Mouse (Mus musculus): ENCODE results near the gene Entpd1. TPM values are rescaled to one million over a fixed set of nuclear protein-coding genes. Genes with fewer than 3 reads are reported as not detected.

Entpd1 gene
- total RNA-seq, 1 experiment from 2014 or later = 54.4 TPM

DNA sequence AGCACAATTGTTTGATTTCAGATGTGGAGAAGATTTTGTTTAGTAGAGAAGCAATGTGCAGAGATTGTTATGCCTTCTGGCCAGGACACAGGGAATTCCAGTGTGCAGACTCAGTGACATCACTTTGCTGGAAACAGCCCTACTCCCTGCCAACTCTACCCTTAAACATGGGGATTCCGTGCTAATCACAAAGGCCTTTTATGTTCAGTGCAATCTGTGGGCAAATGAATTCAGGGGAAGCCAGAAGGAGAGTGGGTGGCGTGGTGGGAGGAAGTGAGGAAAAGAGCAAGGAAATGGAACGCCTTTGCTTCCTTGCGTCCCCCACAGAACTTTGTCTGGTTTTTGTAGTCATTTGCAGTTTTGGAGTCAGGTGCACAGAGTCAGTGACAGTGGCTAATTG lies 90.2 kb downstream of the Entpd1 start:
- ATAC-seq (replicated peaks; ENCODE audit: insufficient number of reproducible peaks, low FRiP score, low TSS enrichment, poor library complexity, severe bottlenecking) = no peak

- ATAC-seq (replicated peaks; ENCODE audit: insufficient number of reproducible peaks, low FRiP score, low TSS enrichment, poor library complexity, severe bottlenecking) = no peak
Measured at GRCm38 (mm10) chr19:40712889-40713628, 100.9 kb downstream of the Entpd1 start.

DNA sequence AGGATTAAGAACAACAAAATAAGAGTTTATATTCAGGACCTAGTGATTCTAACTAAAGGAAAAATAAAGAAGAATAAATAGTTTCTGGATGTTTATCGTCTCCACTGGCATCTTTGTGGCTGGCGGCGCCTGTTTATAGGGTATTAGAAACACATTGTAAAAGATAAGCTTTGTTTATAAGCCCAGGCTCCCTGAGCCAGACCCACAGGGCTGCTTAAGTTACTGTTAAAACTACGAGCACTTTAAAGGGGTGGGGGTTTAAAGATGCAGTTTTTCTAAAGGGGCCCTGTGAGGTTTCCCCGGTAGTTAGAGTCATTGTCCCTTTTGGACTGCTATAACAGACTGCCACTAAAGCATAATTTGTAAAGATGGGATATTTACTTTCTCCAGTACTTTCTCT lies 102.5 kb downstream of the Entpd1 start:
- ATAC-seq (replicated peaks; ENCODE audit: insufficient number of reproducible peaks, low FRiP score, low TSS enrichment, poor library complexity, severe bottlenecking) = no peak

- ATAC-seq (replicated peaks; ENCODE audit: insufficient number of reproducible peaks, low FRiP score, low TSS enrichment, poor library complexity, severe bottlenecking) = no peak
Measured at GRCm38 (mm10) chr19:40716981-40717380, 104.8 kb downstream of the Entpd1 start.

GRCm38 (mm10) chr19:40719439-40720105 lies 107.4 kb downstream of the Entpd1 start:
- ATAC-seq (replicated peaks; ENCODE audit: insufficient number of reproducible peaks, low FRiP score, low TSS enrichment, poor library complexity, severe bottlenecking) = no peak

DNA sequence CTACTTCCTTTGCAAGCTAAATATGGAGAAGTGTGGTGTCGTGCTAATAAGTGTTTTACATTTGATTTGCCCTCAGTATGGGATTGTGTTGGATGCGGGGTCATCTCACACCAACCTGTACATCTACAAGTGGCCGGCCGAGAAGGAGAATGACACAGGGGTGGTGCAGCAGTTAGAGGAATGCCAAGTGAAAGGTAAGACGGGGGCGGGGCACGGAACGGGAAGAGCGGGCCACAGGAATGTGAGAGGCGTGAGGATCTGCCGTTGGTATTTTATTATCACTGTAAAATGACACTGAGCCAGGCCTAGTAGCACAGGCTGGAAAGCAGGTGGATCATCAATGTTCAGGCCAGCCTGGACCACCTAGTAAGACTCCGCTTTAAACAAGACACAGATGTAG lies 108.2 kb downstream of the Entpd1 start:
- ATAC-seq (replicated peaks; ENCODE audit: insufficient number of reproducible peaks, low FRiP score, low TSS enrichment, poor library complexity, severe bottlenecking) = no peak

- ATAC-seq (replicated peaks; ENCODE audit: insufficient number of reproducible peaks, low FRiP score, low TSS enrichment, poor library complexity, severe bottlenecking) = peak; percentile 61
Measured at GRCm38 (mm10) chr19:40722137-40723038, 110.2 kb downstream of the Entpd1 start.

- ATAC-seq (replicated peaks; ENCODE audit: insufficient number of reproducible peaks, low FRiP score, low TSS enrichment, poor library complexity, severe bottlenecking) = no peak
Measured at GRCm38 (mm10) chr19:40723516-40723915, 111.3 kb downstream of the Entpd1 start.

- no peak for ATAC-seq (replicated peaks; ENCODE audit: insufficient number of reproducible peaks, low FRiP score, low TSS enrichment, poor library complexity, severe bottlenecking)
Measured at GRCm38 (mm10) chr19:40726148-40726547, 114.0 kb downstream of the Entpd1 start.

DNA sequence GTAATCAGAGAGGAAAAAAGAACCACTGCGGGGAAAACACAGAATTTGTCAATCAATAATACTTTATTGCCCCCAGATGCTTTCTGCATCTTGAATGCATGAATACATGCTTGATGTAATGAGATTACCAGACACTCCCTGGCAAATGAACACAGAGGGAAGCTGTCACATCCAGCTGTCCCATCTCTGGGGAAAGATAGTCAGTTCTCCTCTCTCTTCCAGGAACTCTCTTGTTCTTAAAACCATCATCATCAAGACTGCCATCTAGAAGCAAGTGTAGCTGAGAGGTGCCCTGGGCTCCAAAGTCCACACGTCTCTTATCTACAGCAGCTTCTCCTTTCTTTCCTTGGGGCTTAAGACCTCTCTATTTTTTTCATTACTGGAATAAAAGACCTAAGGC lies 114.4 kb downstream of the Entpd1 start:
- ATAC-seq (replicated peaks; ENCODE audit: insufficient number of reproducible peaks, low FRiP score, low TSS enrichment, poor library complexity, severe bottlenecking) = no peak

GRCm38 (mm10) chr19:40728213-40728612 lies 116.0 kb downstream of the Entpd1 start:
- ATAC-seq (replicated peaks; ENCODE audit: insufficient number of reproducible peaks, low FRiP score, low TSS enrichment, poor library complexity, severe bottlenecking) = no peak

DNA sequence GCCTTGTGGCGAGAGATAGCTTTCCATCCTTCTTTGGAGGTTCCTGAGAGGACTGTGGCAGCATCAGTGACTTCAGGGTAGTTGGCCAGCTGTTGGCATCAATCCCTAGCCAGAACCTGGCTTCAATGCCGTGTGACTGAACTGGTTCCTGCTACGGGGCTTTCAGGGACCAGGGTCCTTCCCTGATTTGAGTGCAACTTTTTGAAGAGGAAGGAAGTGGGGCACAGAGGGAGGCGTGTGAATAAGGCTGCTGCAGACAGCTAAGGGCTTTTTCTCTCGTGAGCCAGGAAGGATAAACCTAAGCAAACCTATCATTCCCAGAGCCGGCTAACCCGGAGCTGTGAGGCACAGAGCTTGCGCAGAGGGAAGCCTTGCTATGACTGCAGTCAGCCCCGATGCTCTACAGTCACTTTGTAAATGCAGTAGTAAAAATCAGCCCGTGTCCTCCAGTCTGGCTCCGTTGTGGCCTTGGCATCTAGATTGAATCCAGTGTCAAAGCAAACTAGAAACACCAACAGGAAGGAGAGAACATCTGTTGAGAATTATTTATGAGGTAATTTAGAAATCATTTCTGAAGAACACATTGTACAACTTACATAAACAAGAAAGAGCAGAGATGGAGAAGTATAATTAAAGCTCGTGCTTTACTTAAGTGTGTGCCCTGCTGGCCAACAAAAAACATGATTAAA lies 116.7 kb downstream of the Entpd1 start:
- peak; percentile 21; the same call in 1 of the 2 replicates for ATAC-seq (replicated peaks; ENCODE audit: insufficient number of reproducible peaks, low FRiP score, low TSS enrichment, poor library complexity, severe bottlenecking)

DNA sequence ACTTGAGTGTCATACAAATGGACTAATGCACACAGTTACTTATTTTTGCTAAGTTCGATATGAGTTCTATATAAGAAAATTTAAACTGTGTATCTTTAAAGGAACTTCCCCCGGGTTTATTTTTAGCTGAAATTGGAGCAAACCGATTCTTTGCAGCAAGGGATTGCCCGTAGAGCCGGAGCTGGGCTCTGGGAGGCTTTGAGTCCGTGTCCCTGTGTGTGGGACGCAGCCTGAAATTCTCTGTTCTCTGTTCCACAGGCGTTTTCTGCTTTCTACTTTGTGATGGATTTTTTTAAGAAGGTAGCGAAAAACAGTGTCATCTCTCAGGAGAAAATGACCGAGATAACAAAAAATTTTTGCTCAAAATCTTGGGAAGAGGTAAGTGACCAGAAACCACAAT lies 121.2 kb downstream of the Entpd1 start:
- no peak for ATAC-seq (replicated peaks; ENCODE audit: insufficient number of reproducible peaks, low FRiP score, low TSS enrichment, poor library complexity, severe bottlenecking)

GRCm38 (mm10) chr19:40733849-40734248 lies 121.7 kb downstream of the Entpd1 start:
- ATAC-seq (replicated peaks; ENCODE audit: insufficient number of reproducible peaks, low FRiP score, low TSS enrichment, poor library complexity, severe bottlenecking) = no peak

DNA sequence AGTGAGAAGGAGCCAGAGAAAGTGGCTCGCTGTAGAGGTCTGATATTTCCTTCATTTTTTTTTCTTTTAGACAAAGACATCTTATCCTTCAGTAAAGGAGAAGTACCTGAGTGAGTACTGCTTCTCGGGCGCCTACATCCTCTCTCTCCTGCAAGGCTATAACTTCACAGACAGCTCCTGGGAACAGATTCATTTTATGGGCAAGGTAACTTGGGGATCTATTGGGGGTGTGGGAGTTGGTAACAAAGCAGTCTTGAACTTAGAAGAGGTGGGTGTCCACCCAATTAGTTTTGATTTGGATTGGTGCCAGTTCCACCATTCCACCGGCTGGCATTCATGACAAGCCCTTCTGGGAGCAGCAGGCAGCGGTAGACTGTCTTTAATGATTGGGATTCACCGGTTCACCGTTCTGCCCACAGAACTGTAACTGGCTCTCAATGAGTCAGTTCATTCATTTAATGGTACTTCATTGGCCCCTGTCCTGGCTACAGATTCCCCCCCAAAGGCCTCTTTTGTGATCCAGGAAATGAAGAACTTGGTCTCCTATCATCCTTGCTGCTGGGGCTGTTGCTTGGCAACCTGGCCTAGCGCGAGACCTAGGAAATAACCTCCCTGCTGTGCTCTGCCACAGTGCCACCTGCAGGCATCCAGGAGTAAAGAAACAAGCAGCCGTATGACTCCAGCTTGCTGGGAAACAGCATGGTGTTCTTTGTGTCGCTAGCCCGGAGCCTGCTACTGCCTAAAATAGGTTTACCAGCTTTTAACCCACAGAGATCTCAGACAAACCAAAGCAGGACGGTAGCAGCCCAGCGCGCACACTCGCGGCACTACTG lies 124.7 kb downstream of the Entpd1 start:
- ATAC-seq (replicated peaks; ENCODE audit: insufficient number of reproducible peaks, low FRiP score, low TSS enrichment, poor library complexity, severe bottlenecking) = peak; percentile 64; the same call in 1 of the 2 replicates

DNA sequence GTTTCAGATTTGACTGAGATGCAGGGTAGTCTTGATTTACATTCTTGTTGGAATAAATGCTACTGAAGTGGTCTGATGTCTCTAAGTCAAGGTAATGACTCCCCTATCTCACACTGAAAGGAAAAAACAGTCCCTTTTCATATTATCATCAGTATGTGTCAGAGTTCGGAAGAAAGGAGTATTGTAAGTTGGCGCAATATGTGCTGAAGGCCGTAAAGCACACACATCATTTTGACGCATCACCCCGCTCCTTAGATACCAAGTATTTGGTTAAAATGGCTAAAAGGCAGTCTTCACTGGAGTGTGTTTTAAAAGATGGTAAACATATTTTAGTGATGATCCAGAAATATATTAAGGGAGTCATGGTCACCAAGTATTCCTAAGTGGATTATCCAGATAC lies 125.4 kb downstream of the Entpd1 start:
- ATAC-seq (replicated peaks; ENCODE audit: insufficient number of reproducible peaks, low FRiP score, low TSS enrichment, poor library complexity, severe bottlenecking) = no peak

DNA sequence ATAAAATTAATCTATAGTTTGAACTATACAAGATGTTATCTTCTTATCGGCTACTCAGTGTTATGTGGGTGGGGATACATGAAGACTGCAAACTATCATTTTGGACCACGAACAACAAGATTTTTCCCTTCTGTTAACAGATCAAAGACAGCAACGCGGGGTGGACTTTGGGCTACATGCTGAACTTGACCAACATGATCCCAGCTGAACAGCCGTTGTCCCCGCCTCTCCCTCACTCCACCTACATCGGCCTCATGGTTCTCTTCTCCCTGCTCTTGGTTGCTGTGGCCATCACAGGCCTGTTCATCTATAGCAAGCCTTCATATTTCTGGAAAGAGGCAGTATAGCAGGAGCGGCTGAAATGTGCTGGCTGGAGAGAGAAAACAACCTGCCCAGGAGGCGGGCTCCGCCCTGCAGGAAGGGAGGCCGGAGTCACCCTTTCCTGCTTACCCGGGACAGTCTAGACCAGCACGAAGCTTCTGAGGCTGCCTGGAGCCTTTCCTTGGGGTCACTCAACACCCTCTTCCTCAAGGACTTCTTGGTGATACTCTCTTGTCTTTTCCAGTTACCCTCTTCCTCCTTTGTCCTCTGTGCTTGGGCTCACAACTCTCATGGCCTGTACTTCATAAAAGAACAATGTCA lies 126.6 kb downstream of the Entpd1 start:
- no peak for ATAC-seq (replicated peaks; ENCODE audit: insufficient number of reproducible peaks, low FRiP score, low TSS enrichment, poor library complexity, severe bottlenecking)

DNA sequence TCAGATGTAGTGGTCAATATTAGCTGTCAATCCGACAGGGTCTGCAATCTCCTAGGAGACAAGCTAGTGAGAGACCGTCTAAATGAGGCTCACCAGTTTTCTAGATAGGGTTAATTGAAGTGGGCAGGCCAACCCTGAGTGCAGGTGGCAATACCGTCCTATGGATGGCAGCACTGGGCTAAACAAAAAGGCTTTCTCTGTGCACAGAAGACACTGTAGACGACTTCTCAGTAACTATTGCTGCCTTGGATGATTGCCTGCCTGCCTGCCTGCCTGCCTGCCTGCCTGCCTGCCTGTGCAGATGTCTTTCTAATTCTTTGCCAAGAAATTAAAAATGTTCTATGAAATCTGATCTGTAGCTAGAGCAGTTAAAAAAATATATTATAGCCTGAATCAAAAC lies 134.4 kb downstream of the Entpd1 start:
- no peak for ATAC-seq (replicated peaks; ENCODE audit: insufficient number of reproducible peaks, low FRiP score, low TSS enrichment, poor library complexity, severe bottlenecking)

All from monocyte, adult 5-6 weeks (primary cell).